Mouse (Mus musculus): Measurements from ENCODE around the gene Ccdc96. TPM values are rescaled to one million over a fixed set of nuclear protein-coding genes. Genes with fewer than 3 reads are reported as not detected.

The Ccdc96 gene
- polyA plus RNA-seq, 1 experiment, result 3.4 TPM

DNA sequence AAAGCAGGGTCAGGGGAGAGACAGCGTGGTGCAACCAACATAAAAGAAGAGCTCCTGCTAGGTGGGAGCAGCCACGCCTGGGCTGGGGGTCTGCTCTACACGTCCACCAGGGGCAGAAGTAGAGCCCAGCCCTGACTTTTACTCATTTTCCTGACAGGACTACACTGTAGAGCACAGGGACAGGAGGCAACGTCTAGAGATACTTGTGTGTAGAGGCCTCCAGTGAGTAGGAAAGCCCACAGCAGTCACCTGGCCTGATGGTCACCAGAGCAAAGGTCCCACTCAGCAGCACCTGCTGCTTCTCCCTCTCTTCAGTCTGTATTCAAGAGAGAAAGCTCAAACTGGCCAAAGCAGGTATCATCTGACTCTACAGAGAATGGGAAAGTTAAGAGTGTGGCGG is 21.3 kb downstream of the Ccdc96 start:
- no peak for DNase-seq (ENCODE audit: low read depth)
- TF ChIP-seq CTCF (IDR thresholded peaks at IDR 0.05; ENCODE audit: borderline replicate concordance, extremely low read depth, insufficient read depth, insufficient read length) (no peak), POLR2A (IDR thresholded peaks at IDR 0.05; ENCODE audit: borderline replicate concordance, extremely low read depth, insufficient read depth, insufficient read length, poor library complexity, severe bottlenecking) (no peak)

DNA sequence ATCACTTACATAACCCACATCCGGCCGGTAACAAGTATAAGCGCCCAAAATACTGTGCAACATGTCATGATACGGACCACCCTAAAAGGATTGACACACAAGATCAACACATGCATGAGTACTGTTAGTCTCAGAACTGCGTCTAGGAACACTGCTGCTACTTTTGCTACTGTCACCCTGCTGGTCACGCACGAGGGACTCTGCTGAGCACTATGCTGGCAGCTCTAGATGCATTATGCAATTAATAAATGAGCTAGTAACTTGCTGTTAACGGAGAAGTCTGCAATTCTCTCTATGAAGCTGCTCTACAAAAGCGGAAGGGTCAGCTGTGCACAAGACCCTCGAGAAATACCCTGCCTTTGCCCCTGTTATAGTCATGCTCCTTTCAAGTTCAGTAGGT is 24.0 kb downstream of the Ccdc96 start:
- DNase-seq (ENCODE audit: low read depth), result no peak
- TF ChIP-seq CTCF (IDR thresholded peaks at IDR 0.05; ENCODE audit: borderline replicate concordance, extremely low read depth, insufficient read depth, insufficient read length) (no peak), POLR2A (IDR thresholded peaks at IDR 0.05; ENCODE audit: borderline replicate concordance, extremely low read depth, insufficient read depth, insufficient read length, poor library complexity, severe bottlenecking) (no peak)

DNA sequence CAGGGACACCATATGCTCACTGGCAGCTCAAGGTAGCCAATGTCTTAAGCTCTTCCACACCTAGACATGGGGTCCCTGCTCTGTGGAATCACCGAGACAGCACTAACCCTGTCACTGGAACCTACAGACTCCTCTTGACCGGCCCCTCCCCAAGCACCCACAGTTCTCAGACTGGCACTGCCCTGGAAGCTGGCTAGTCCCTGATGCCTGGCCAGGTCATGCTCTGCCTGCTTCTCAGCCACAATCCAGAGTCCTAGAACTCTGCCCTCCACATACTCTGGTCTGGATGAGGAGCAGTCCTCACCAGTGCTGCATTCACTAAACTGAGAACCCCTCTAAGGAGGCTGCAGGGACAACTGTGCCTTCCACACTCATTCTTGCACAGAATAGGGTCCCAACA is 26.6 kb downstream of the Ccdc96 start:
- no peak for DNase-seq (ENCODE audit: low read depth)
- no peak for TF ChIP-seq POLR2A (IDR thresholded peaks at IDR 0.05; ENCODE audit: borderline replicate concordance, extremely low read depth, insufficient read depth, insufficient read length, poor library complexity, severe bottlenecking)
- TF ChIP-seq CTCF (IDR thresholded peaks at IDR 0.05; ENCODE audit: borderline replicate concordance, extremely low read depth, insufficient read depth, insufficient read length), result no peak

DNA sequence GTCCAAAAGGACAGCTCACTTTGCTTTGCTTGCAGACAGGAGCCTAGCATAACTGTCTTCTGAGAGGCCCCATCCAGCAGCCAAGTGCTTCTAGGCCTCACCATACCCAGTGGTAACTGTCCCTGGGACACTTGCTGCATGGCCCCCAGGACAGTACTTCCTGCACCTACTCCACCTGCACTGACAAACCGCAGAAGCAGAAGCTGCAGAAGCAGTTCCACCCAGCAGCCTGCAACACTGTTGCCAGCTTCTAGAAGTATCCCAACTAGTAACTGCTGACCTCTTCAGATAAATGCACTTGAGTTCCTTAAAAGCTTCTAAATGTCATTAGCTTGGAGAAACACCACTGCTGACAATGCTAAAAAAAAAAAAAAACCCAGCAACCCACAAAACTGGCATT is 30.7 kb downstream of the Ccdc96 start:
- DNase-seq (ENCODE audit: low read depth), result no peak
- TF ChIP-seq POLR2A (IDR thresholded peaks at IDR 0.05; ENCODE audit: borderline replicate concordance, extremely low read depth, insufficient read depth, insufficient read length, poor library complexity, severe bottlenecking) (no peak), CTCF (IDR thresholded peaks at IDR 0.05; ENCODE audit: borderline replicate concordance, extremely low read depth, insufficient read depth, insufficient read length) (no peak)

DNA sequence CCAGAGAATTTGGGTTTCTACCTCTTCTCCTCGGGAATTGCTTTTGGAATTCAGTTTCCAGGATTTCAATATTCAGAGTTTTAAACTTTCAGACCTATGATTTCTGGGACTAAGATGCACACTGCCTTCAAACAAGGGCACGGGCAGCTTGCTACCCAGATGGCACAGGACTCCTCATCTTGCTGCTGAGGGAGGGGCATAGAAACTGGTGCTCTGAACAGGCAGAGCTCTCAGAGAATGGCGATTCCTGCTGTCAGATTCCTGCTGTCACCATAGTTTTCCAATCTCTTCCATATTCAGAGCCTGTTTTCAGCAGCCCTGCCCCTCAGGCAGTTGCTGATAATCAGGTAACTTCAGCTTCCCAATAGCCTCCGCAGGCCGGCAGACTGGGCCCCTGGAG is 31.2 kb downstream of the Ccdc96 start:
- DNase-seq (ENCODE audit: low read depth), result peak; percentile 2
- TF ChIP-seq POLR2A (IDR thresholded peaks at IDR 0.05; ENCODE audit: borderline replicate concordance, extremely low read depth, insufficient read depth, insufficient read length, poor library complexity, severe bottlenecking) (no peak), CTCF (IDR thresholded peaks at IDR 0.05; ENCODE audit: borderline replicate concordance, extremely low read depth, insufficient read depth, insufficient read length) (no peak)

DNA sequence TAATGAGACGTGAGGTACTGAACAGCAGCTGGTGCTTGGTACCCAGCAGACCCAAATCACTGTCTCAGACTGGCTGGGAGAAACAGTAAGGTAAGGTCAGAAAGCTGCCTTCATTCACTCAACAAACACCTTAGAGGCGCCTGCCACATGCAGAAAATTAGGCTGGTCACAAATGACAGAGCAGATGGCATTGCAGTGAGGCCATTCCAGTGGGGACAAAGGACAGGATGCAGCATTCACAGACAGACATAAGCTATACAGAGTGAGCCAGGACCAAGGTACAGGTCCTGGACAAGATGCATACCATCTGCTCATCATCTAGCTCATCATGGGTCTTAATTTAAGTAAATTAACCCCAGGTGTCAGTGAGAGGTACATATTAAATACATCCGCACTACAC is 33.2 kb downstream of the Ccdc96 start:
- TF ChIP-seq POLR2A (IDR thresholded peaks at IDR 0.05; ENCODE audit: borderline replicate concordance, extremely low read depth, insufficient read depth, insufficient read length, poor library complexity, severe bottlenecking) (no peak), CTCF (IDR thresholded peaks at IDR 0.05; ENCODE audit: borderline replicate concordance, extremely low read depth, insufficient read depth, insufficient read length) (no peak)
- DNase-seq (ENCODE audit: low read depth), result no peak

DNA sequence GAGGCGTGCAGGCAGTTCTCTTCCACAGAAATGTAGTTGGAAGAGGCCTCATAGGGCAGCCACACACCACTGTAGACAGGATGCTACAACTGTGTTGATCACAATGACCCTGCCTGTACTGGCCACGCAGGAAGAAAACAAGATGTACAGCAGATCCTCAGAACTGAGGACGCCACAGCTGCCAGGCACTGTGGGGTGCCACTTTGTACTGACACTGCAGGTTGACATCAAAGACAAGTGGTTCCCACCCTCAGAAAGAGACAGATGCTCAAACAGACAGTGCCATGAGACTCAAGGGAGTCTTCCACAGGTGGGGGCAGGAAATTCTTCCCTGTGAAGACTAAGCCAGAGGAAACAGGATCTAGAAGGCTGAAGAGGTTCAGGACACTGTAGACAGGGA is 35.4 kb downstream of the Ccdc96 start:
- DNase-seq (ENCODE audit: low read depth), result no peak
- no peak for TF ChIP-seq CTCF (IDR thresholded peaks at IDR 0.05; ENCODE audit: borderline replicate concordance, extremely low read depth, insufficient read depth, insufficient read length)
- TF ChIP-seq POLR2A (IDR thresholded peaks at IDR 0.05; ENCODE audit: borderline replicate concordance, extremely low read depth, insufficient read depth, insufficient read length, poor library complexity, severe bottlenecking), result no peak

DNA sequence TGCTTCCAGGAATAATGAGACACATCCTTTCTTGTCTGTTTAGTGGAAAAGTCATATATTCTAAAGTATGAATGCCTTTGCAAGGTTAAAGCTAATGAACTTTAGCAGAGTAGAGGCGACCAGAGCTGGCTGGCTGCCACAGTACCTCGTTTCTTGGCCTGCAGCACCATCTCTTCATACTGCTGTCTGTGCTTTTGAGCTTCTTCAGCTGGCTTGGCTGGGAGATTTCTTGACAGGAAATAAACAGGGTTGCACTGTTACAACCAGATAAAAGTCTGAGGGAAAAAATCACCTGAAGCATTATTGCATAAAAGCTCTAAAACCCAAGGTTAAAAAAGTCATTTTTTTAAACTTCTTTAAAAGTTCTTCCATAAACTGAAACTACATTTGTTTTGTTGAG is 38.4 kb downstream of the Ccdc96 start:
- no peak for TF ChIP-seq POLR2A (IDR thresholded peaks at IDR 0.05; ENCODE audit: borderline replicate concordance, extremely low read depth, insufficient read depth, insufficient read length, poor library complexity, severe bottlenecking)
- no peak for TF ChIP-seq CTCF (IDR thresholded peaks at IDR 0.05; ENCODE audit: borderline replicate concordance, extremely low read depth, insufficient read depth, insufficient read length)
- DNase-seq (ENCODE audit: low read depth), result no peak

DNA sequence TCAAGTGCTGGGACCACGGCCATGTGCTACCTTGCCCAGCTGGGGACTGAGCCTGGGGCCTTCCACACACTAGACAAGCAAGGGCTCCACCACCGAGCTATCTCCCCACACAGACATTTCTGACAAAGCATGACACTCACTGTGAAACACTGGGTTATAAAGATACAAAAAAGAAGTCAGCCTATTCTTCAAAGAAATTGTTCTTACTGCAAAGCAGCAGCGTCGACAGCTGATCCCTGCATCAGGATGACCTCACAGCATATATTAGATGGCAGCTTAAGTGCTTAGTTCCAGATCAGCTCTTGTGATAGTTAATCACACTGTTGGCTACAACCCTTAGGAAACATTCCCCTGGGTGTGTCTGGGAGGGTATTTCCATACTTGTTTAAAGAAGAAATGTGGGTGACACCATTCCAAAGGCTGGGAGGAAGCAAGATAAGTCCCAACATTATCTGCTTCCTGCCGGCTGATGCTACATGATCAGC is 38.9 kb downstream of the Ccdc96 start:
- no peak for TF ChIP-seq POLR2A (IDR thresholded peaks at IDR 0.05; ENCODE audit: borderline replicate concordance, extremely low read depth, insufficient read depth, insufficient read length, poor library complexity, severe bottlenecking)
- TF ChIP-seq CTCF (IDR thresholded peaks at IDR 0.05; ENCODE audit: borderline replicate concordance, extremely low read depth, insufficient read depth, insufficient read length), result no peak
- DNase-seq (ENCODE audit: low read depth), result no peak

DNA sequence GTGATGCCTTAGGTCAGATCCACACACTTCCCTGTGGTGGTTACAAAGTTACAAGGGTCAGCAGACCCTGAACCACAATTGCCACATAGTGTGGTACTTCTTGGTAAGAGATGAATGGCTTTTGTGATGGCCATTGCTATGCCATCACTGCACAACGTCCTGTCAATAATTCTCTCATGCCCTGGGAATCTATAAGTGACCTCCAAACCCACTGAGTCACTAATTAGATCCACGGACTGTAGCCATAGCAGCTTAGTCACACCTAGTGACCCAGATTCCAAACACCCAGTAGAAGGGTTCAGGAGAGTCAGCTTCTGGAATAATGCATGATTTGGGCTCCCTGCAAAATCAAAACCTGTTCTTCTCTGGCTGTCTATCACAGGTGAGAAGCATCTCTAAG is 40.8 kb downstream of the Ccdc96 start:
- TF ChIP-seq CTCF (IDR thresholded peaks at IDR 0.05; ENCODE audit: borderline replicate concordance, extremely low read depth, insufficient read depth, insufficient read length), result no peak
- TF ChIP-seq POLR2A (IDR thresholded peaks at IDR 0.05; ENCODE audit: borderline replicate concordance, extremely low read depth, insufficient read depth, insufficient read length, poor library complexity, severe bottlenecking), result no peak
- no peak for DNase-seq (ENCODE audit: low read depth)

DNA sequence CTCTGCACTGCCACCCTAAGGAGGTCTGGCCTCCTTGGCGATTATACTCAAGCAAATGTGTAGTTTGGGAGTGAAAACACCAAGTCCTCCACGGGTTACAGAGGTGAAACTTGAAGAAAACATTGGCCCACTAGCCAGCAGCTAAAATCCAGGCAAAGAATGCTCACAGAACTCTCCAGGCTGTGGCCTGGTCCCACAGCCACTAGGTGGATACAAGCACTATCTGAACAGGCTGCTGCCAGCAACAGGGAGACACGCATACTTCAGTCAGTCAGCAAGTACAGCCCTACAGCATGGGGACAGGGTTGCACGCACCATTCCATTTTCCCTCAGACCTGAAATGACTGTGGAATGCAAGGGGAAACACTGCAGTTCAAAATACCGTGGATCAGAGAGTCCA is 41.9 kb downstream of the Ccdc96 start:
- no peak for TF ChIP-seq POLR2A (IDR thresholded peaks at IDR 0.05; ENCODE audit: borderline replicate concordance, extremely low read depth, insufficient read depth, insufficient read length, poor library complexity, severe bottlenecking)
- peak; percentile 34; the same call in 1 of the 2 replicates for TF ChIP-seq CTCF (IDR thresholded peaks at IDR 0.05; ENCODE audit: borderline replicate concordance, extremely low read depth, insufficient read depth, insufficient read length)
- DNase-seq (ENCODE audit: low read depth), result no peak

DNA sequence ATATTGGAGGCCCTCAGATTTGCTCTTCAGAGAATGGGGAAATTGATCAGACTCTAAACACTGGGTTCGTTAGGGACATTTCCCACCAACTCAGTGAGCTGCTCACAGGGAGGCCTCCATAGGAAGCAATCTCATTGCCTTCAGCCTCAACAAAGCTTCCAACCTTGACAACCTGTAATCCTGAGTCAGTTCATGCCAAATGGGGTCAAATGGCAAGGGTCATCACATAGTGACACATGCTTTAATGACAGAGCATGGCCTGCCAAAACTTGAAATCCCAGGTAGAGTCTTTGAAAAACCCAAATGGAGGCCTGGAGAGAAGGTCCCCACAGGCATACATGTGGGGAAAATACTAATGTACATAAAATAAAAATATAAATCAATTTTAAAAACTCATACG is 42.5 kb downstream of the Ccdc96 start:
- no peak for DNase-seq (ENCODE audit: low read depth)
- TF ChIP-seq CTCF (IDR thresholded peaks at IDR 0.05; ENCODE audit: borderline replicate concordance, extremely low read depth, insufficient read depth, insufficient read length) (no peak), POLR2A (IDR thresholded peaks at IDR 0.05; ENCODE audit: borderline replicate concordance, extremely low read depth, insufficient read depth, insufficient read length, poor library complexity, severe bottlenecking) (no peak)
